Mouse (Mus musculus) heart, adult 18-20 months (tissue): ENCODE measurements at regions not wholly inside any gene's neighbourhood (a gene's known extent, or its start where the extent isn't known, plus 50 kb on each side); places are given as distances from the start of the nearest gene placed in this dataset.

Source experiments
- DNase-seq, 2 experiments: peaks; one replicate each; pipeline ENCODE4 v3.0.0; 2021 to 2022; ENCODE audit warnings: mixed read lengths in 1 of 2

- peak; percentile 51 to 66 for DNase-seq
Measured at GRCm38 (mm10) chr2:72541246-72541645, 65.3 kb downstream of the Cdca7 start.

GRCm38 (mm10) chr2:72545453-72545852 lies 69.5 kb downstream of the Cdca7 start:
- DNase-seq, result no peak

GRCm38 (mm10) chr2:72546476-72546875 lies 70.5 kb downstream of the Cdca7 start:
- DNase-seq, result no peak

- DNase-seq, result no peak
Measured at GRCm38 (mm10) chr2:72546963-72547362, 71.0 kb downstream of the Cdca7 start.

- peak in 1 of 2 experiments; percentile 20 for DNase-seq
Measured at GRCm38 (mm10) chr2:72551268-72551667, 75.3 kb downstream of the Cdca7 start.

GRCm38 (mm10) chr2:72554603-72555002 lies 78.6 kb downstream of the Cdca7 start:
- peak; percentile 76 to 82 for DNase-seq

GRCm38 (mm10) chr2:72555116-72555515 lies 79.2 kb downstream of the Cdca7 start:
- peak; percentile 50 to 52 for DNase-seq

- DNase-seq, result no peak
Measured at GRCm38 (mm10) chr2:72555556-72555955, 79.6 kb downstream of the Cdca7 start.

GRCm38 (mm10) chr2:72556064-72556821 lies 80.3 kb downstream of the Cdca7 start:
- no peak for DNase-seq

- peak; percentile 29 to 32 for DNase-seq
Measured at GRCm38 (mm10) chr2:72557161-72557560, 81.2 kb downstream of the Cdca7 start.

GRCm38 (mm10) chr2:72557565-72558260 lies 81.8 kb downstream of the Cdca7 start:
- DNase-seq, result peak in 1 of 2 experiments; percentile 18

GRCm38 (mm10) chr2:72561383-72561782 lies 85.4 kb downstream of the Cdca7 start:
- no peak for DNase-seq

- no peak for DNase-seq
Measured at GRCm38 (mm10) chr2:72578322-72578721, 102.4 kb downstream of the Cdca7 start.

GRCm38 (mm10) chr2:72581136-72581535 lies 105.2 kb downstream of the Cdca7 start:
- DNase-seq, result no peak

- peak; percentile 41 to 70 for DNase-seq
Measured at GRCm38 (mm10) chr2:72588814-72589213, 112.9 kb downstream of the Cdca7 start.

GRCm38 (mm10) chr2:72592011-72592410 lies 116.1 kb downstream of the Cdca7 start:
- DNase-seq, result no peak

- no peak for DNase-seq
Measured at GRCm38 (mm10) chr2:72596994-72597925, 121.3 kb downstream of the Cdca7 start.

- no peak for DNase-seq
Measured at GRCm38 (mm10) chr2:72597941-72598340, 122.0 kb downstream of the Cdca7 start.

- peak; percentile 46 to 49 for DNase-seq
Measured at GRCm38 (mm10) chr2:72600723-72601122, 124.8 kb downstream of the Cdca7 start.

GRCm38 (mm10) chr2:72602152-72602551 lies 126.2 kb downstream of the Cdca7 start:
- DNase-seq, result peak; percentile 38 to 54

GRCm38 (mm10) chr2:72612221-72612620 lies 136.3 kb downstream of the Cdca7 start:
- DNase-seq, result peak; percentile 56 to 63

- DNase-seq, result peak; percentile 84 to 88
Measured at GRCm38 (mm10) chr2:72614256-72614655, 138.3 kb downstream of the Cdca7 start.
